Mouse (Mus musculus) adrenal gland, postnatal 14 days (tissue): Measurements from ENCODE around the gene Atg2a. TPM values are rescaled to one million over a fixed set of nuclear protein-coding genes. Genes with fewer than 3 reads are reported as not detected.
A peak's percentile ranks its signal among the peaks of the same experiment; 100 is the strongest.
"Not testable (repeated sequence)": the region's sequence is repeated elsewhere in the genome, so short reads cannot be mapped to it uniquely, and the experiment has no call there.

Source experiments
- DNase-seq: peaks from one replicate; pipeline ENCODE4 v3.0.0; 2021; ENCODE audit warnings: mixed read lengths
- total RNA-seq: library from RNA; stranded (reverse); gene quantifications from 2 replicates; pipeline ENCODE4 v1.2.3, GENCODE M21; 2021

The Atg2a gene
- total RNA-seq, 1 experiment from 2014 or later = 27.5 TPM

- peak; percentile 98 for DNase-seq
Measured at GRCm38 (mm10) chr19:6276426-6277421, 35.3 kb downstream of the Atg2a start, which contains the start of gene Ehd1. Gene Ehd1 (plus strand): TSS chr19:6276725.

DNA sequence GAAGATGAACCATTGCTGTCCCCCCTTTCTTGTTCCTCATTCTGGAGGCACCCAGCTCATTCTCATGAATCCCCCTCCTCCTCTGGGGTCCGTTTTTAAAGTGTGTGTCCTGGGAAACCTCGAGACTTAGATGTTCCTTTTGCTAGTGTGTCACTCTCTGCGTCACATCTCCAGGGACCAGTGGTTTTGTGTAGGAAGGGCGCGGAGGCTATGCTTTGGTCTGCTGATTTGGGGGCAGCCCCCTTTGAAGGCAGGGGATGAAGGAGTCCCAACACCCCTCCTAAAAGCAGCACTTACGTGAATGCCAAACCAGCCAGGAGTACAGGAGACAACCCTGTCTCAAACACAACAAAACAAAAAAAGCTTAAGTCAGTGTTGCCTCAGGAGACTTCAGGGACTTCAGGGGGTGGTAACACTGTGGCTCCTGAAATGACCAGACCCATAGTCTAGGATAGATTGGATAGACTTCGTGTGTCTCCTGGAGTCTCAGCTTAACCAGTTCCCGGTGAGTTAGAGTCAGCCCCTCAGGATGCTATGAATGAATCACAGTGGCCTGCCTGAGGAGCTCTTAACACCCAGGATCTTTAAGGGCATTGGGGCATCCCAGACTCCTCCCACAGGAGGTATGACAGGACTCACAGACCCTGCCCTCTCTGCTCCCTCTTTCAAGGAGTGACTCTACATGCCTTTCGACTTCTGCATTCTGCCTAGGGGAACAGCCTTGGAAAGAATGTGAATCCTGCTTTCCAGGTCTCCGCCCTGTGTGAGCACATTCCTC, 36.4 kb downstream of the Atg2a start:
- DNase-seq = peak; percentile 82

DNA sequence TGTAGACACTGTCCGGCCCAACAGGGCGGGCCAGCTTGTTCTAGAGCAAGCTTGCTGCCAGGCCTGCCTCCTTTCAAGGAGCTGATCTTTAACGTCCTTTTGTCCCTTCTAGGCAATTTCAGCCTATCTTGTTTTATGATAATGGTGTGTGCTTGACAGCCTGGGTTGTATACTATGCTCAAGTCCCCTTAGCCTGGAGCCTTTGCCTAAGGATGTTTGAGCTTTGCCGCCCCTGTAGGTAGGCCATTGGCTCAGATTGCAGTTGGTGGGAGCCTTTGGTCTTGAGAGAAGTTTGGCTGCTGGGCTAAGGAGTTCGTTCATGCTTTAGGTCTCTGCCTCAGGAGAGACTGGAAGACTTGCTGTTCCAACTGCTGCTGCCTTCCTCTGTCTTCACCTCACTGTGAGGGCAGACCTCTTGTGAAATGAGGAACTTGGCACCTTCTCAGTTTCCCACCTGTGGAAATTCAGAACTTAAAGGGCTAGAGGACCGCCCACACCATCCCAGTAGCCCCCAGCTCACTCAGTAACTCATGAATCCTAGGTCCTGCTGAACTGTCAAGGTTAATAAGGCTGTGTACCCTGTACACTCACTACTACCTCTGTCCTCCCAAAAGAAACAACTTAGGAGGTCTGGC, 37.1 kb downstream of the Atg2a start:
- DNase-seq = no peak

- DNase-seq = no peak
Measured at GRCm38 (mm10) chr19:6279481-6280144, 38.1 kb downstream of the Atg2a start.

GRCm38 (mm10) chr19:6280554-6280953, 39.1 kb downstream of the Atg2a start:
- no peak for DNase-seq

DNA sequence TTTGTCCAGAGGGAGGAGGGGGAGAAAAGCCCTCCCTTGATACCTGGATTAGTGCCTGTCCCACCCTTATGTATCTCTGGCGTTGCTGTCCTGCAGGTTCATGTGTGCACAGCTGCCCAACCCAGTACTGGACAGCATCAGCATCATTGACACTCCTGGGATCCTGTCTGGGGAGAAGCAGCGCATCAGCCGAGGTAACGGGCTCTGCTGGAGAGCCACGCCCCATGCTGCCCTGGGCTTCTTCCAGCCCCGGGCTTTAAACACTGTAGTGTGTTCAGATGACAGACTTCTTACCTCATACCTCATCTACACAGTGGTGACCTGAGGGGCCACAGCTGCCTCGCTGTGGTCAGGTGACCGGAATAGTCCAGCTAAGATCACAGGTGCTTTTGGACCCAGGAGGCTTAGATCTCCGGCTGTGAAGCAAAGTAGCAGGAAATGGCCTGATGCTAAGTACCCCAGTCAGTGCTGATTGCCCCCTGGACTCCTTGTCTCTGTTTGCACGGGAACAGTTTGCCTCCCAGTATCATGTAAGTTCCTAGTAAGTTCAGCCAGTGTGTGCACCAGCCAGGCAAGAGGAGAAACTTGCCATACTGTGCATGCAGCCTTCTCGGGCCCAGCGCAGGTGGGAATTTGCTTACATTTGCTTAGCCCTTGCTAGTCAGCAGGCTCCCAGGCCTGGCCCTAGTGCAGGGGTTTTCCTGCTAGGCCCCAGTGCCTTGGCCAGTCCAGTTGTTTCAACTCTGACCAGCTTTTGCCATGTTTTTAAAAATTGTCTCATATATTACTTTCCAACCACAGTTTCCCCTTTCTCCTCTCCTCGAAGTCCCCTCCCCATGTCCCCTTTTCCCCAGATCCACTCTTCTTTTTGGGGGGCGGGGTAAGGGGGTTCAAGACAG, 39.9 kb downstream of the Atg2a start:
- no peak for DNase-seq

- no peak for DNase-seq
Measured at GRCm38 (mm10) chr19:6283001-6283400, 41.5 kb downstream of the Atg2a start.

- DNase-seq = no peak
Measured at GRCm38 (mm10) chr19:6284502-6284901, 43.0 kb downstream of the Atg2a start.

DNA sequence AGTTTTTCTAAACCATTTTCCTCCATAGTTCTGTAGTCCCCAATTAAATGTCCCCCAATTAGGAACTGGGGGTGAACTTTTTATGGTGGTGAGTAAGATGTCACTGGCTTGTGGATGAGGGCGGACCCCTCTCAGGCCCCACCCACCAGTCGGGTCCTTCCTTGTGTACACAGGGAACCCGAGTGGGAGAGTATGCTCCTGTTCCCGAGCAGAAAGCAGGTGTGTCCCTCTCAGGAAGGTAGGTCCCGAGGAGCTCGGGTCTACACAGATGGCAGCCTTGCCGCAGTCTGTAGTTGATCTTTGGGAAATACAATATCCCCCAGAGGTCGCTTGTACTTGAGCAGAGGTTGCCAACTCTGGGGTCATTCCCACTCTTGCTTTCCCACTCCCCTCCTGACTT, 43.8 kb downstream of the Atg2a start:
- no peak for DNase-seq

DNA sequence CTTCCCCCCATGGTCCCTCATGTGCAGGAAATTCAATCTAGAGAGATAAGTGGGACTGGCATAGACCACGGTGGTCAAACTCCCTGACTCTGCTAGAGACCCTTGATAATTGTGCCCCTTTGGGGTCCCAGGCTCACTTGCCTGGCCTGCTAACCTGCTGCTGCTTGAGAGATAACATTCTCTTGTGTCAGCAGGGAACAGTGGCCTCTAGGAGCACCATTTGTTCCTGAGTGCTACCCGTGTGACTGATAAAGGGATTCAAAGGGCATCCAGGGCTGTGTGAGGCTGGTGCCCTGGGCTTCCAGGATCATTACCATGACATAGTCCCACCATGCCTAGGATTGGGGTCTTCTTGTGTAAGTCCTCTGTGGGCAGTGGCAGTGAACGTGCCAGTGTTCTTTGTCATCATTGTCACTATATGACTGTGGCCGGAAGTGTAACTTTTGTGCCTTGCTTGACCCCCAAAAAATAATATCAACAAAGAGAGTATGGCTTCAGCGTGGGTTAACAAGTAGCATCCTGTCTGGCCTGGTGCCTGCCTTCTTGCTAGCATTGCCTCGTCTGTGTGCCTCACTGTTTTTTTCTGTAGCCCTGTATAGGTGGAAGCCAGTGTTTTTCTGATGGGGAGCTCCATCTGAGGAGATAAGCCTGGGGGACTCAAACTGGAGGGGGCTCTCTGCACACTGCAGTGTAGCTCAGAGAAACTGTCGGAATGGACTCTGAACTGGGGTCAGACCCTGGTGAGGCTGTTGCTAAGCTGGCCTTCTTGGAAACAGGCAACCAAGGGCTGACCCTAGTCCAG, 44.4 kb downstream of the Atg2a start:
- DNase-seq = no peak

DNA sequence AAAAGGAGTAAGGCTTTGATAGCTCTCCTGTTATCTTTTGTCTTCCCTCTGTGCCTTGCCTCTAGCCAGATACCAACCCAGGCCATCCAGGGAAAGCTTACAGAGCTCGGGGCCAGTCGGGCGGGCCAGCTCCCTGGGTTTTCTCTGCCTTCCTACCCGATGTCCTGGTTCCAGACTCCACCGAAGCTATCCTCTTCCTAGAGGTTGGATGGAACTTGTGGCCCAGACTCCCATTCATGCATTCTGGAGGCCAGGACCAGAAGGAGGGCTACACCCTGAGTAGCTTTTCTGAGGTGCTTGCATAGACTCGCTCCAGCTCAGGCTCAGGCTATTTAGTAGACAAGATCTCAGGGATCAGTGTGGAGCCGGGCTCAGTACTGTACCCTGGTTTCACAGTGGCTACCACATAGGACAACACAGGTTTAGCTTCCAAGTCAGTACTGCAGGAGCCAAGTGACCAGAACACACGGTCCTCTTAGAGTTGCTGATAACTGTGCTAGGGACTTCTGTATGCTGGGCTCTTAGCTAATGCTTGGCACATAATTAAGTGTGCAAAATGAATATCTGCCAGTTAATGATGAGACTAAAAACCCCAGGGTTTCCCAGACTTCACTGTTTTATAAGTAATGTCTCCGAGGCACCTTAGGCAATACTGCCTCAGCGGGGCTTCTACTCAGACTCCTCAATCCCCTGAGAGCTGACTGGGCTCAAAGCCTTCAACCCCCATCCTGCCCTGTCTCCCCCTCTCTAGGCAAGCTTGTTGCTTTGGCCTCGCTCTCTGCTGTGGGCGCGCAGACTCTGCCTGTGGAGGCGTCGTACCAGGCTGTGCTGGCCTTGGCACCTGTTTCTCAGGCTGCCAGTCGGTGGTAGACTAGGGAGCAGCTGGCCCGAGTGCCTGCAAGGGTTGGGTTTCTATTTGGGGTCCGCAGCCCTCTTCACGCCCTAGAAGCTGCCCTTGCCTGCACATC, 45.2 kb downstream of the Atg2a start:
- no peak for DNase-seq

- DNase-seq = no peak
Measured at GRCm38 (mm10) chr19:6288236-6288894, 46.9 kb downstream of the Atg2a start.

GRCm38 (mm10) chr19:6289696-6290238, 48.3 kb downstream of the Atg2a start:
- DNase-seq = no peak

- DNase-seq = not testable (repeated sequence)
Measured at GRCm38 (mm10) chr19:6290720-6291116, 49.2 kb downstream of the Atg2a start.

DNA sequence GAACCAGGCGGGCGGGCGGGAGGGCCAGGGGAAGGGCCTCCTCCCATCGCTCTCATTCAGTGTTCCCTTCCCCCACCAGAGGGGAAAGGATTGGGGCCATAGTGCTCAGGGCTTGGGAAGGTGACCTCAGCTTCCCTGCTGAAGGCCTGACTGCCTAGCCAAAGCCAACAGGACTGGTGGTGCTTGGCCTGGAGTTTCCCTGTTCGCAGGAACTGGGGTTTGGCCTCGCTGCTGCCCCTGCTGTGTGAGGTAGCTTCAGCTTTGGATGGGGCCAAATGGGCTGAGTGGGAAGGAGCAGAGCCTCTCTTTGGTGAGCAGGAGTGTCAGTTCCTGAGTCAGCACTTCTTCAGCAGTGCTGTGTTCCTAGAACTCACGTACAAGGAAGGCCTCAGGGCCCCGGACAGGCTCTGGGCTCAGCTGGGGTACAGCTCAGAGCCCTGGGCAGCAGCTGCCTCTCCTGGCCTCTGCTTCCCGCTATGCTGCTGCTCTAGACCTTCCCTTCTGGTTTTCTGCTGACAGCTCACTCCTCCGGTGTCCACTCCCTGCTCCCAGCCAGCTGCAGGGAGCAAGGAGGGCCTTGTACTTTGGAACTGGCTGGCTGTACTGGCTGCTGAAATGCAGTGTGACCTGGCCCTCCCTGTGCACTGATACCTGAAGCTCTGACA, 49.8 kb downstream of the Atg2a start:
- DNase-seq = no peak

GRCm38 (mm10) chr19:6292262-6292661, 50.8 kb downstream of the Atg2a start:
- DNase-seq = no peak

DNA sequence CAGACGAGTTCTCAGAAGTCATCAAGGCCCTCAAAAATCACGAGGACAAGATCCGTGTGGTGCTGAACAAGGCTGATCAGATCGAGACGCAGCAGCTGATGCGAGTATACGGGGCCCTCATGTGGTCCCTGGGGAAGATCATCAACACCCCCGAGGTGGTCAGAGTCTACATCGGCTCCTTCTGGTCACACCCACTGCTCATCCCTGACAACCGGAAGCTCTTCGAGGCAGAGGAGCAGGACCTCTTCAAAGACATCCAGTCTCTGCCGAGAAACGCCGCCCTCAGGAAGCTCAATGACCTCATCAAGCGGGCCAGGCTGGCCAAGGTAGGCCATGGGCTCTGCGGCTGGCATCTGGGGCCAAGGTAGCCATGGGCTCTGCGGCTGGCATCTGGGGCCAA, 52.8 kb downstream of the Atg2a start:
- no peak for DNase-seq
